Mouse (Mus musculus): ENCODE results near the gene AY761185. TPM values are rescaled to one million over a fixed set of nuclear protein-coding genes. Genes with fewer than 3 reads are reported as not detected.
"Not testable (repeated sequence)": the region's sequence is repeated elsewhere in the genome, so short reads cannot be mapped to it uniquely, and the experiment has no call there.

The AY761185 gene
- not detected for total RNA-seq (2021)

GRCm38 (mm10) chr8:20944610-20945009 is at the start of gene AY761185:
TSS of gene AY761185 (minus strand) at chr8:20944710.
- DNase-seq, result no peak

DNA sequence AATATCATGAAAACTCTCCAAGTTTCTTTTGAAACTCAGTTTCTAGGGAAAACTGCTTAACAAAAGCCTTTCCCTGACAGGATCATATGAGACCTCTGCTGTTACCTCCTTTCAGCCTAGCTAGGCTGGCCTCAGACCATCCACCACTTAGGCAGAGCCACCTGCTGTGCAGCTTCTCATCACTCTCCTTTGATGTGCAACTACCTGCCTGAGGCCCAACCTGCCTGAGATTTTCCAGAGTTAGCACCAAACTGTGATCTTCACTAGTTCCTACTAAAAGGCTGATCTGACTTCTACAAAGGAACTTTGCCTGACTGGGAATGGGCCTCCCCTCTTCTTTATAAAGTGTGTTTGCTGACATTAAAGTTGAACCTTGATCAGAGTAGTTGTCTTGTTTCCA is 49.5 kb upstream of the AY761185 start:
- DNase-seq, result not testable (repeated sequence)

GRCm38 (mm10) chr8:20979846-20980245 is 35.3 kb upstream of the AY761185 start:
- DNase-seq, result no peak

- no peak for DNase-seq
These were observed 20.0 kb upstream of the AY761185 start for GRCm38 (mm10) chr8:20964531-20964930.

DNA sequence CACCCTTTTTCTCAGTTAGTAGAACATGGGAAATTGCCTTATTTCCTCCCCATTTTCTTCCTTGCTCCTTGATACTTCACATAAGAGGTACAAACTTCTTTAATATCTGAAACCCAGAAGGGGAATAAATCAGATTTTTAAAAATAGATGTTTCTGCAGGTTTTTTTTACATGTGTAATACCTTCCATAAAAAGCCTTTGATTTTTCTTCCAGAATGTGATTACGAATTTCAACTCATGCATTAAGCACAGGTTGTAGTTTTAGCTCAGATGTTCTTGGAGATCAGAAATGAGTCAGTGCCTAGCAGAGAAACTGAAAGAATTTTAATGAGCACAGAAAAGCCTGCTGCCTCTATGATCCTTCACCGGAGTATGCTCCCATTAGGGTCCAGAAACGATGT is 22.5 kb downstream of the AY761185 start, which contains the start of gene Gm6040:
Gene Gm6040 (minus strand): TSS at position 101 of the 400 bp plus-strand sequence.
- DNase-seq, result no peak

- no peak for DNase-seq
These were observed 32.2 kb downstream of the AY761185 start for GRCm38 (mm10) chr8:20912288-20912687.

DNA sequence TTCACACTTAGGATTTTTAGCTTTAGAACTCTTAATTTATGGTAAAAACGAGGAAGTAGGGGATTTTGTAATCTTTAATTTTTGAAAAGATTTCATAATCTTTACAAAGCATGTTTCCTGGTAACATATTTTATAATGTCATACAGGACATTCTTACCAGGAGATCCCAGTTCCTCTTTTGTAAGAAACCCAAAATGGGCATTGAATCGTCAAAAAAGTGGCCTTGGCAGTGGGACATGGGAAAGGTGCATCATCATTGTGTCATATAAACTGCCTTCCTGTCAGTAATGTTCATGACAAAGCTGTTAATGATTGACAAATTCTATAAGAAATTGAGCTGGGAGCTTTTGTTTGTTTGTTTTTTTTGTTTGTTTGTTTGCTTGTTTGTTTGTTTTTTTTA is 36.3 kb downstream of the AY761185 start:
- no peak for DNase-seq

DNA sequence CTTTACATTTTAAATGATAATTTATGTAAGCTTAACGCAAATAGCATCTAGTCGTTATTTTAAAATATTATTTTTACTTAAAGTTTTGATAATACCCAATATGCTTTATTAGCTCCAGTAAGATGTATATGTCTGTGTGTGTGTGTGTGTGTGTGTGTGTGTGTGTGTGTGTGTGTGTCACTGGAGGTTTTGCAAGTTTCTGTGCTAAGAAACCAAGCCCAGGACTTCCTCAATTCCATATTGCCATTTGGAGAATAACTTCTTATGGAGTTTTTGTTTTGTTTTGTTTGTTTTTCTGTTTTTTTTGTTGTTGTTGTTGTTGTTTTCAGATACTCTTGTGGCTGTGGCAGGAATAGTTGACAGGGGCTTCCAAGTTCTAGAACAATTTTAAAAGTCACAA is 37.4 kb downstream of the AY761185 start:
- DNase-seq, result no peak

DNA sequence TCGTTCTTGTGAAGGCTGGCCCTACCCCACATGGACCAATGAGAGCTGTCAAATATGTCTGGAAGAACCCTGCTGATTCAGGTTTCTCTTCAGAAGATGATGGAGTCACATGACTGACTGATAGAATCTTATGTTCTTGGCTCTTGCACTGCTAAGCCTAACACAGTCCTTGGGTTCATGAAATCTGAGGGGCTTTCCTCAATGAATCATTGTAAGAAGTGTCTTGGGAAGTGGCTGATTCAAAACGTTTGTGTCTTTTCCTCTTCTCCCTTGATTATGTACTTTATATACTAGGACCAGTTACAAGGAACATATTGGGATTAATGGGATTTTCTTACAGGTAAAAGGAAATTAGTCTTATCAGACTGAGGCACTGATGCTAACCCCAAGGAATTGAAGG is 42.0 kb downstream of the AY761185 start, which contains the start of gene Gm15056:
Gene Gm15056 (minus strand): TSS at position 101 of the 400 bp plus-strand sequence.
- DNase-seq, result no peak

Other genes with a start within 250 kb of the AY761185 start
- gene Defb33, start 52.0 kb downstream of the AY761185 start, total RNA-seq (2021), result not detected
- gene Gm15056, start 42.1 kb downstream of the AY761185 start, total RNA-seq (2021), result not detected
- not detected for gene Gm6040, start 22.6 kb downstream of the AY761185 start, total RNA-seq (2021)
- not detected for gene Defa21, start 80.8 kb upstream of the AY761185 start, total RNA-seq (2021)
- not detected for gene Defa23, start 110.3 kb upstream of the AY761185 start, total RNA-seq (2021)
- not detected for gene Defa35, start 120.3 kb upstream of the AY761185 start, total RNA-seq (2021)
- gene Defa25, start 139.7 kb upstream of the AY761185 start, total RNA-seq (2021), result not detected
- not detected for gene Gm14851, start 151.3 kb upstream of the AY761185 start, total RNA-seq (2021)
- gene Defa30, start 189.9 kb upstream of the AY761185 start, total RNA-seq (2021), result not detected
- gene Defa22, start 217.6 kb upstream of the AY761185 start, total RNA-seq (2021), result not detected
- not detected for gene Defa31, start 246.9 kb upstream of the AY761185 start, total RNA-seq (2021)